Mouse (Mus musculus) hindbrain, embryonic 14.5 days (tissue): Measurements from ENCODE around the gene Ing4. TPM values are rescaled to one million over a fixed set of nuclear protein-coding genes. Genes with fewer than 3 reads are reported as not detected.
A peak's percentile ranks its signal among the peaks of the same experiment; 100 is the strongest.
"Not testable (repeated sequence)": the region's sequence is repeated elsewhere in the genome, so short reads cannot be mapped to it uniquely, and the experiment has no call there.

ENCODE experiments used
- ATAC-seq: fragments of 200-750 bp; cut with Nextera tagmentation; 2 replicates; pipeline ENCODE4 v1.8.0; 2017; ENCODE audit warnings: moderate number of reproducible peaks, mild to moderate bottlenecking, moderate TSS enrichment, moderate library complexity; ENCODE audit not compliant: low FRiP score
- DNase-seq: peaks from one replicate; pipeline ENCODE4 v3.0.0-alpha.2; 2015; ENCODE audit warnings: low spot score
- H3K27ac ChIP-seq: fragments of 300-500 bp; sonication (generic); 2 replicates; pipeline ENCODE4 v1.5.1; 2014; ENCODE audit warnings: mild to moderate bottlenecking, moderate library complexity
- H3K27me3 ChIP-seq: fragments of 300-500 bp; sonication (generic); 2 replicates; pipeline ENCODE4 v1.6.1; 2014; ENCODE audit warnings: mild to moderate bottlenecking, low read length, mixed read lengths; ENCODE audit not compliant: control insufficient read depth, insufficient read depth
- H3K36me3 ChIP-seq: fragments of 300-500 bp; sonication (generic); replicated peaks from 2 replicates; pipeline ENCODE4 v1.6.1; 2014; ENCODE audit not compliant: control insufficient read depth, insufficient read depth
- H3K4me1 ChIP-seq: fragments of 300-500 bp; sonication (generic); replicated peaks from 2 replicates; pipeline ENCODE4 v1.6.1; 2014; ENCODE audit warnings: antibody characterized with exemption, low read length, mixed read lengths; ENCODE audit not compliant: control insufficient read depth, insufficient read depth
- H3K4me2 ChIP-seq: fragments of 300-500 bp; sonication (generic); replicated peaks from 2 replicates; pipeline ENCODE4 v1.6.1; 2014; ENCODE audit warnings: mild to moderate bottlenecking, moderate library complexity
- H3K4me3 ChIP-seq: fragments of 300-500 bp; sonication (generic); replicated peaks from 2 replicates; pipeline ENCODE4 v1.5.1; 2014; ENCODE audit warnings: mild to moderate bottlenecking, low read length
- H3K9ac ChIP-seq: fragments of 300-500 bp; sonication (generic); 2 replicates; pipeline ENCODE4 v1.6.1; 2014
- H3K9me3 ChIP-seq: fragments of 300-500 bp; sonication (generic); 2 replicates; pipeline ENCODE4 v1.6.1; 2016; ENCODE audit warnings: low read length; ENCODE audit not compliant: control insufficient read depth
- WGBS: fragments of 180-500 bp; shearing (Covaris S2); extraction: QIAGEN DNeasy Blood & Tissue Kit; methylation state at CpG from one replicate; pipeline ENCODE4 v1.1.7; 2014; 5-methylcytosine and 5-hydroxymethylcytosine counted together
- polyA plus RNA-seq: library from polyadenylated mRNA; unstranded; fragments of >200 nt; fragmentation: Nextera tagmentation; extraction: Ambion mirVana; gene quantifications from 2 replicates; pipeline ENCODE4 v1.2.1, GENCODE M21; 2014

Ing4 gene
- polyA plus RNA-seq, 1 experiment from 2014 or later: 112 TPM

DNA sequence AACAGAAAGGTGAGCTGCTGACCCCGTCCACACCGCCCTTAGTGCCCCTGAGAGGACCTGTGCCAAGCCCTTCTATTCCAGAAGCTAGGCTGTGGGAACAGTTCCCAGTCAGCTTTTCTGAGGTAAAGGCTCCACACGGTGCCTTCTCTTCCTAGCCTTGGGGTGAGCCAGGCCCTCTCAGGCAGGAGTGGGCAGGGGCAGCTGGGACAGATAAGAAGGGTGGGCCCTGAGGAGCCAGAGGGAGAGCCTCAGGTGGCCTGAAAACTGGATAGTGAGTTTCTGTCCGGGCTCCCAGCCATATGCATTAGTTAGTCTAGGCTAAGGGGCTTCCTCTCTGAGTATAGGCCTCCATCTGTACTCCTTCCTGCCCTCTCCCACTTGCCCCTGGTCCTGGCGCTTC lies 23.0 kb downstream of the Ing4 start:
- WGBS: 79% methylated on average over 5 of the region's 5 CpGs
- ATAC-seq (0 out of 2 replicates have a peak, but pooled peaks have one; percentile 21), DNase-seq (no peak)
- Histone ChIP-seq H3K27me3 (no peaks in the 10 kb centered on the region), H3K27ac (no peak overlapping the region), H3K9me3 (no peaks in the 10 kb centered on the region), H3K36me3 (no peaks in the 10 kb centered on the region), H3K4me3 (no peak overlapping the region), H3K4me2 (no peak overlapping the region), H3K4me1 (no peaks in the 10 kb centered on the region; the same call in 1 of the 2 replicates), H3K9ac (no peak overlapping the region)

DNA sequence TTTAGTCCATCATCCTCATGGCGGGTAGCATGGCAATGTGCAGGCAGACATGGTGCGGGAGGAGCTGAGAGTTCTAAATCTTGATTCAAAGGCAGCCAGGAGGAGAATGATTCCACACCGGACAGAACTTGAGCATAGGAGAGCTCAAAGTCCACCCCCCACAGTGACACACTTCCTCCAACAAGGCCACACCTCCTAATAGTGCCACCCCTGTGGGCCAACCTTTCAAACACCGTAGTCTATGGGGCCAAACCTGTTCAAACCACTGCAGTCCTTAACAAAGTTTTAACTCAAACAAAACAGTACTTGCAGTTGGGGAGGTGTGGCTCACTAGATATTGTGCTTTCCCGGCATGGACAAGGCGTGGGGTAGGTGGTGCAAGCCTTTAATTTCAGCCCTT lies 24.3 kb downstream of the Ing4 start:
- Histone ChIP-seq H3K36me3 (no peaks in the 10 kb centered on the region), H3K4me3 (no peak overlapping the region), H3K27ac (no peak overlapping the region), H3K9ac (no peak overlapping the region), H3K27me3 (no peaks in the 10 kb centered on the region), H3K4me1 (no peaks in the 10 kb centered on the region; the same call in 1 of the 2 replicates), H3K9me3 (no peaks in the 10 kb centered on the region), H3K4me2 (no peak overlapping the region)
- no peak for ATAC-seq
- DNase-seq: no peak
- 85% methylated on average over 6 of the region's 6 CpGs for WGBS

DNA sequence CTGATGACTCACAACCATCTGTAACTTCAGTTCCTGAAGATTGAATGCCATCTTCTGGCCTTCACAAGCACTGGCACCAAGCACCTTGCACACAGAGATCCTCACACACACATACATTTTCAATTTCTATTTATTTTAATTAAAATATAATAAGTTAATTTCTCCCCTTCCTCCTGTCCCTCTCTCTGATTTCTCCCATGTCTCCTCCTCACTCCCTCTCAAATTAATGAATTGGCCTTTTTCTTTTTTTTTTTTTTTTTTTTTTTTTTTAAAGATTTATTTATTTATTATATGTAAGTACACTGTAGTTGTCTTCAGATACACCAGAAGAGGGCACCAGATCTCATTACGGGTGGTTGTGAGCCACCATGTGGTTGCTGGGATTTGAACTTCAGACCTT lies 25.7 kb downstream of the Ing4 start:
- DNase-seq, ATAC-seq, H3K27me3 ChIP-seq, H3K4me2 ChIP-seq, H3K4me1 ChIP-seq, H3K27ac ChIP-seq, H3K36me3 ChIP-seq, H3K4me3 ChIP-seq, H3K9ac ChIP-seq, H3K9me3 ChIP-seq: not testable (repeated sequence)
- WGBS: no CpG with 5 or more reads among the region's 1 CpGs

DNA sequence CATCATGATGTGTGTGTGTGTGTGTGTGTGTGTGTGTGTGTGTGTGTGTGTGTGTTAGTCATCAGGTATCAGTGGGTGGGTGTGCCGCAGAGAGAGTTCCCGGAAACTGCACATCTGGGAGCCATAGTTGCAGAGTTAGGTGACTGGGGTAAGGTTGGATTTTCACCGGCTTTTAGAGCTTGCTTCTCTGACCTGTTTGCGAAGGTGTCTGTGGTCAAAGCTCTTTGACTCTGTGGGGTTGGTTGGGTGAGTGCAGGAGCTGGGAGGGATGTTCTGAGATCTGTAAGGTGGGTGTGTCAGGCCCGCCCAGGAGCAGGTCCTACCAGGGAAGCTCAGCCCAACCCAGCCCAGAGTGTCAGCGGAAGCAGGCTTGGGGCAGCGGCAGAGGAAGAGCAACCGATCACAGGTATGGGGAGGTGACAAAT lies 28.0 kb downstream of the Ing4 start, which contains the start of gene Lpar5:
Gene Lpar5 (plus strand): TSS at position 350 of the 425 bp plus-strand sequence.
- Histone ChIP-seq H3K36me3 (no peaks in the 10 kb centered on the region), H3K9me3 (no peaks in the 10 kb centered on the region), H3K4me2 (no peak within 1 kb of the TSS), H3K9ac (no peak within 1 kb of the TSS), H3K27ac (no peak within 1 kb of the TSS), H3K4me3 (no peak within 1 kb of the TSS), H3K4me1 (peaks cover 10% of the 10 kb centered on the region), H3K27me3 (no peaks in the 10 kb centered on the region)
- DNase-seq (no peak), ATAC-seq (no peak)
- WGBS: 60% methylated on average over 8 of the region's 8 CpGs

DNA sequence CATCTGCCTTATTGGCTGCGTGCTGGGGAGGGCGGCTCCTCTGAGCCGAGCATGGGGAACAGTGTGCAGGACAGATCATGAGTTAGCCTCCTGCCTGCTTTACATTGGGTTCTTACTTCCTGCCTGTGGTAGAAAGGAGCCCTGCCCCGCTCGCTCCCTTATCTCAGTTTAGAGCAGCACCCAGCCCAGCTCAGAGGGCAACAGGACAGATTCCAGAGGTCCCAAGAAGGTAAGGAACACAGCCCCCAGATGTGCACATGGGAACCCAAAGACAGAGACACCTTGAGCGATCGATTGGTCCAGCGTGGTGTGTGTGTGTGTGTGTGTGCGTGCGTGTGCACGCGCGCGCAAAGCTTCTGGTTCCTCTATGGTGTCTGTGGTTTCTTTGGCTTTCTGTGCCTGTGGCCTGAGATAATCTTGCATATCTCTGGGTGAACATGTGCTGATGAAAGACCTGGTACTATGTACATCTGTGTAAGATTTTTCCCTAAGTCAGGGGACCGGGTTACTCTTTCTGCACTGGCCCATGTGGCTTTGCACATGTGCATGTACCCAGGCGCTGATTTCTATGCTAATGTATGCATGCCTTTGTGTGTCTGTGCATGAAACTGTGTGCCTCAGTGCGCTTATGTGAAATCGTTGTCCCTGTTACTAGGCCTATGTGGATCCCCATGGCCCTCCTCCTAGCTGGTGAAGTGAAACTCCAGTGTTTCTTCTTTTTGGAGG lies 31.8 kb downstream of the Ing4 start:
- H3K9me3 ChIP-seq: no peaks in the 10 kb centered on the region
- no peaks in the 10 kb centered on the region for H3K36me3 ChIP-seq
- H3K9ac ChIP-seq: peak overlapping the region; percentile 28; the same call in 1 of the 2 replicates
- WGBS: 78% methylated on average over 18 of the region's 18 CpGs
- H3K4me3 ChIP-seq: no peak overlapping the region
- H3K4me1 ChIP-seq: peaks cover 10% of the 10 kb centered on the region
- H3K27me3 ChIP-seq: no peaks in the 10 kb centered on the region
- peak overlapping the region; percentile 87 for H3K27ac ChIP-seq
- ATAC-seq: peak; percentile 85
- peak; percentile 54 for DNase-seq
- no peak overlapping the region for H3K4me2 ChIP-seq

DNA sequence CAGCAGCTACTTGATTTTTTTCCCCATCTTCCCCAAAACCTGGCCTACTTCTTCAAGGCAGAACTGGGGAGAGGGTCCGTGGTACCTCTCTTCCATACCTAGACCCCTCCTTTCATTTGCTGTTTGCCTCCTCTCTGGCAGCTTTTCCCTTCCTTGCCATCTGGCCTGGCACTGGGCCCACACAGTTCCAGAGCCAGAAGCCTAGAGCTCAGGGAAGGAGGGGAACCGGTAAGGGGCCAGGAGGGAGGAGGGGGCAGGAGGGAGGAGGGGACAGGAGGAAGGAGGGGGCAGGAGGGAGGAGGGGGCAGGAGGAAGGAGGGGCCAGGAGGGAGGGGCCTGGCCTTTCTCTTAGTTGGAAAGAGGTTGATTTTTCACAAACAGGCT lies 32.3 kb downstream of the Ing4 start:
- H3K9me3 ChIP-seq: no peaks in the 10 kb centered on the region
- H3K36me3 ChIP-seq: no peaks in the 10 kb centered on the region
- no peak overlapping the region for H3K4me2 ChIP-seq
- peak overlapping the region; percentile 87 for H3K27ac ChIP-seq
- peaks cover 10% of the 10 kb centered on the region for H3K4me1 ChIP-seq
- no peak overlapping the region for H3K4me3 ChIP-seq
- ATAC-seq: peak; percentile 82
- peak; percentile 81 for DNase-seq
- WGBS: 19% methylated on average over 2 of the region's 2 CpGs
- peak overlapping the region; percentile 28; the same call in 1 of the 2 replicates for H3K9ac ChIP-seq
- H3K27me3 ChIP-seq: no peaks in the 10 kb centered on the region

DNA sequence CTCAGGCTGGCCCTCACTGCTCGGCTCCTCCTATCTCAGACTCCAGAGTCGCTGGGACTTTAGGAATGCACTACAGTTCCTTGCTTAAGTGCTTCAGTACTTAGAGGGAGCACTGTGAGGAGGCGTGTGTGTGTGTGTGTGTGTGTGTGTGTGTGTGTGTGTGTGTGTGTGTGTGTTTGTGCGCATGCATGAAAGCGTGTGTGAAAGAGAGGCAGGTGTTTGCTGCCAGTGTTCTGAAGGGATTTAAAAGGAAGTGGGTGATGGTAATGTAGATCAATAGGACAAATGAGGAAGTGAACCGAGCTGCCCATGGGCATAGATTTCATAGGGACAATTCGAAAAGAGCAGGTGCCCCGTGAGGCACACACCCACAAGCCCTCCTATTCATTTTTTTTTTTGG lies 34.3 kb downstream of the Ing4 start:
- H3K27me3 ChIP-seq: no peaks in the 10 kb centered on the region

DNA sequence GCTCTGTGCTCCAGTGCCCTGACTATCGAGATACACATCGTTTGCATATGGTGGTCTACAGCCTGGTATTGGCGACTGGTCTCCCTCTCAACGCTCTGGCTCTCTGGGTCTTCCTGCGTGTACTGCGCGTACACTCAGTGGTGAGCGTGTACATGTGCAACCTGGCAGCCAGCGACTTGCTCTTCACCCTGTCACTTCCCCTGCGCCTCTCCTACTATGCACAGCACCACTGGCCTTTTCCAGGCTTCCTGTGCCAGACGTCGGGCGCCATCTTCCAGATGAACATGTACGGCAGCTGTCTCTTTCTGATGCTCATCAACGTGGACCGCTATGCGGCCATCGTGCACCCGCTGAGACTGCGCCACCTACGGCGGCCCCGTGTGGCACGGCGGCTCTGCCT lies 41.8 kb downstream of the Ing4 start:
- ATAC-seq (0 out of 2 replicates have a peak, but pooled peaks have one; percentile 12), DNase-seq (peak; percentile 51)
- Histone ChIP-seq H3K9ac (peak overlapping the region; percentile 73), H3K4me2 (peak overlapping the region; percentile 77), H3K36me3 (no peaks in the 10 kb centered on the region), H3K4me1 (peaks cover 5% of the 10 kb centered on the region), H3K4me3 (peak overlapping the region; percentile 38), H3K9me3 (no peaks in the 10 kb centered on the region), H3K27ac (peak overlapping the region; percentile 93), H3K27me3 (no peaks in the 10 kb centered on the region)
- 22% methylated on average over 25 of the region's 25 CpGs for WGBS

More for the DNA sequence above, 34.3 kb downstream of the Ing4 start:
- no peak overlapping the region for H3K4me2 ChIP-seq
- no peak for DNase-seq
- H3K9me3 ChIP-seq: no peaks in the 10 kb centered on the region
- no peak for ATAC-seq
- 75% methylated on average over 8 of the region's 8 CpGs for WGBS
- H3K4me3 ChIP-seq: no peak overlapping the region
- peaks cover 10% of the 10 kb centered on the region for H3K4me1 ChIP-seq
- H3K36me3 ChIP-seq: no peaks in the 10 kb centered on the region
- H3K27ac ChIP-seq: no peak overlapping the region
- no peak overlapping the region for H3K9ac ChIP-seq

DNA sequence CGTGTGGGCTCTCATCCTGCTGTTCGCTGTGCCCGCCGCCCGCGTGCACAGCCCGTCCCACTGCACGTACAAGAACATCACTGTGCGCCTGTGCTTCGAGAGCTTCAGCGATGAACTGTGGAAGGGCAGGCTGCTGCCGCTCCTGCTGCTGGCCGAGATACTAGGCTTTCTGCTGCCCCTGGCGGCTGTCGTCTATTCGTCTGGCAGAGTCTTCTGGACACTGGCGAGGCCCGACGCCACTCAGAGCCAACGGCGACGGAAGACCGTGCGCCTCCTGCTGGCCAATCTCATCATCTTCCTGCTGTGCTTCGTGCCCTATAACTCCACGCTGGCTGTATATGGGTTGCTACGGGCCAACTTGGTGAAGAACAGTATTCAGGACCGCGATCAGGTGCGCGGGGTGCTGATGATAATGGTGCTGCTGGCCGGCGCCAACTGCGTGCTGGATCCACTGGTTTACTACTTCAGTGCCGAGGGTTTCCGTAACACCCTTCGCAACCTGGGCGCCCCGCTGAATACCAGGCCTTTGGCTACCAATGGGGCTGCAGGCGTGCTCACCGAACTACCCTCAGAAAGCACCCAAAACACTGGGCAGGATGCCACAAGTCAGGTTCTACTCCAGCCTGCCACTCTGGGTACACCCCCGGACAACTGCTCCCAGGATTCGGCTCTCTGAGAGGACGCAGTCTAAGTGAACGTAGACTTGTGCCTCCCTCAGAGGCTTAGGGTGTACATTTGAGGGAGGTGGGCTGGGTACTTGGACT lies 42.4 kb downstream of the Ing4 start:
- Histone ChIP-seq H3K36me3 (no peaks in the 10 kb centered on the region), H3K9ac (peak overlapping the region; percentile 73), H3K9me3 (no peaks in the 10 kb centered on the region), H3K27ac (peak overlapping the region; percentile 93), H3K4me1 (peaks cover 5% of the 10 kb centered on the region), H3K4me2 (peak overlapping the region; percentile 77), H3K27me3 (no peaks in the 10 kb centered on the region), H3K4me3 (peak overlapping the region; percentile 38)
- WGBS: 21% methylated on average over 45 of the region's 45 CpGs
- DNase-seq (peak; percentile 96), ATAC-seq (peak; percentile 95)
